Mouse (Mus musculus): ENCODE results near the gene Prl2c1. TPM values are rescaled to one million over a fixed set of nuclear protein-coding genes. Genes with fewer than 3 reads are reported as not detected.
"Not testable (repeated sequence)": the region's sequence is repeated elsewhere in the genome, so short reads cannot be mapped to it uniquely, and the experiment has no call there.

The Prl2c1 gene
- total RNA-seq (2021): not detected
- long read RNA-seq, experiment 1: 0 reads
- long read RNA-seq, experiment 2: 0 reads

GRCm38 (mm10) chr13:27849042-27849441 is at the start of gene Prl2c1:
TSS of gene Prl2c1 (plus strand) at chr13:27849342.
- no peak for DNase-seq

DNA sequence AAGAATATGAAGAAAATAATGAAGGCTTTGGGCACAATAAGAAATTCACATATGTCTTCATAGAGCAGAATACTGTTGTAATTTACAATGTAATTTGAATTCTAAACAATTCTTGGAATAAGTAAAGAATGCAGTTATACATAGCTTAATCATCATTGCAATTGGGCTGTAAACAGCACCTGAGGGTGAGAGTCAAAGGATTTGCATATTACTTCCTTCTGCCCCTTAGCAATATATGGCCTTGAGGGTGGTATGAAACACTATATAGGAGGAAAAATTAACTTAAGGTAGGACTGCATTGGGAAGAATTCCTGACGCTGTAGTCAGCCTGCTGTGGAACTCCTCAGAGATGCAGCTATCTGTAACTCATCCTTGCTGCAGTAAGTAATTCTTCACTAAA is 47.8 kb upstream of the Prl2c1 start, which contains the start of gene Prl2a1:
Gene Prl2a1 (plus strand): TSS at position 301 of the 400 bp plus-strand sequence.
- no peak for DNase-seq

DNA sequence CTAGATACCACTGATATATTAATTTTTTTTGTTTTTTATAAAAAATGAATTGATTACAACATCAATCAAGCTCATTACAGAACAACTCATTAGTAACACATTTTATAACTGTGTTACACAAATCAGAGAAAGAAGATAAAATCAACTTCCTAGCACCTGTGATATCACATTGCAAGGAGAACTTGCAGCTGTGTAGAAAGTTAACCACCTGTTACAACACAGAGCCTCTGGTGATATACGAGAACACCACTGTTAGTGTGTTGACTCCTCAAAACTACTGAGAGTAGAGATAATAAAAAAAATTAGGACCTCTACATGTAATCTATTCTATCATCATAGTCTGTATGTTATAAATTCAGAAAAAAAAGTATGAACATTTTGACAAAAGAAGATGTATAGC is 46.4 kb upstream of the Prl2c1 start:
- DNase-seq: no peak

DNA sequence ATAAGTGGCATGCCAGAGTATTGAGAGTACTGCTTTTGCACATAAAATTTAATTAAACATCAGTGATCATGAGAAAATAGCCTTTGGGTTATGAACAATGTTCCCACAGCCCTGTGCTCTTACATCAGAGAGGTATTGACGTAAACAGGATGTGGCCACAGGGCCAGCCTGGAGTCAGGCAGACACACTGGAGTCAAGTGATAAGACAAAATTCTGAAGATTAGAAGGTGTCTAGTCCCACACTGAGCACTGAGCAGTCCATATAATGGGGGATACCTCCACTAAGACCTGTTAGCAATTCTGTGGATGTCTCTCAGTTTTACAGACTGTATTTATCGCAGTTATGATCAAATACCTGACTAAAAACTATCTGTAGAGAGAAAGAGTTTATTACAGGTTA is 55.1 kb downstream of the Prl2c1 start:
- not testable (repeated sequence) for DNase-seq

Other genes with a start within 250 kb of the Prl2c1 start
- gene Prl7b1, start 238.8 kb upstream of the Prl2c1 start, total RNA-seq (2021): not detected
- not detected for gene Prl7a1, start 206.8 kb upstream of the Prl2c1 start, total RNA-seq (2021)
- gene Prl7a2, start 181.3 kb upstream of the Prl2c1 start, total RNA-seq (2021): not detected
- not detected for gene Prl7d1, start 132.6 kb upstream of the Prl2c1 start, total RNA-seq (2021)
- gene Prl7c1, start 68.5 kb upstream of the Prl2c1 start, total RNA-seq (2021): not detected
- gene Prl2a1, start 47.7 kb upstream of the Prl2c1 start, total RNA-seq (2021): not detected
- not detected for gene Prl4a1, start 166.9 kb downstream of the Prl2c1 start, total RNA-seq (2021)